Mouse (Mus musculus): Measurements from ENCODE around the gene 1700001C02Rik.

GRCm38 (mm10) chr5:30524213-30524612 is 58.4 kb downstream of the 1700001C02Rik start:
- TF ChIP-seq POLR2A (IDR thresholded peaks at IDR 0.05; ENCODE audit: insufficient read length, low read depth) (no peak), E2F4 (IDR thresholded peaks at IDR 0.05; ENCODE audit: insufficient read depth) (no peak), POLR2AphosphoS2 (IDR thresholded peaks at IDR 0.05; ENCODE audit: insufficient read length, low read depth) (no peak), USF1 (IDR thresholded peaks at IDR 0.05; ENCODE audit: low read depth) (no peak), TCF12 (IDR thresholded peaks at IDR 0.05; ENCODE audit: insufficient read depth, poor library complexity, severe bottlenecking) (no peak), MYOD1 (IDR thresholded peaks at IDR 0.05; ENCODE audit: control insufficient read depth in 1 of 3, insufficient read length in 2 of 3, low read depth in 2 of 3) (no peak), MYOG (IDR thresholded peaks at IDR 0.05; ENCODE audit: control insufficient read depth in 1 of 3, insufficient read depth in 1 of 3, insufficient read length in 2 of 3, low read depth in 2 of 3) (no peak), TCF3 (IDR thresholded peaks at IDR 0.05; ENCODE audit: insufficient read length, low read depth) (no peak)
